Mouse (Mus musculus) frontal cortex, postnatal 36 days (tissue): ENCODE measurements around the gene Dnah1.

ENCODE experiments used
- DNase-seq, 2 experiments: peaks; one replicate each; pipeline ENCODE4 v3.0.0; 2022; ENCODE audit warnings: low spot score in 2 of 2

Gene Dnah1

GRCm38 (mm10) chr14:31323849-31324792, at the start of gene Dnah1:
Gene Dnah1 (minus strand): TSS chr14:31323896.
- DNase-seq, result no peak

GRCm38 (mm10) chr14:31369377-31369776, 45.7 kb upstream of the Dnah1 start:
- DNase-seq, result no peak

- DNase-seq, result no peak
These were observed 44.3 kb upstream of the Dnah1 start for GRCm38 (mm10) chr14:31367951-31368350.

- peak in 1 of 2 experiments; percentile 65 for DNase-seq
These were observed 41.7 kb upstream of the Dnah1 start for GRCm38 (mm10) chr14:31365350-31365749.

GRCm38 (mm10) chr14:31364589-31364988, 40.9 kb upstream of the Dnah1 start:
- no peak for DNase-seq

GRCm38 (mm10) chr14:31362236-31362635, 38.5 kb upstream of the Dnah1 start:
- no peak for DNase-seq

- no peak for DNase-seq
These were observed 21.7 kb upstream of the Dnah1 start for GRCm38 (mm10) chr14:31345367-31345766.

- no peak for DNase-seq
These were observed 19.5 kb upstream of the Dnah1 start for GRCm38 (mm10) chr14:31343241-31343640.

- DNase-seq, result no peak
These were observed 14.3 kb upstream of the Dnah1 start for GRCm38 (mm10) chr14:31337947-31338346.

- no peak for DNase-seq
These were observed 13.7 kb upstream of the Dnah1 start for GRCm38 (mm10) chr14:31337406-31337805.

- DNase-seq, result peak; percentile 96 to 98
These were observed 12.9 kb upstream of the Dnah1 start, which contains the start of gene Capn7 for GRCm38 (mm10) chr14:31336369-31337155. Gene Capn7 (plus strand): TSS chr14:31336638.

GRCm38 (mm10) chr14:31335765-31336164, 12.1 kb upstream of the Dnah1 start:
- DNase-seq, result peak in 1 of 2 experiments; percentile 10

GRCm38 (mm10) chr14:31330957-31331356, 7.3 kb upstream of the Dnah1 start:
- no peak for DNase-seq

- DNase-seq, result no peak
These were observed 6.0 kb upstream of the Dnah1 start for GRCm38 (mm10) chr14:31329741-31330140.

GRCm38 (mm10) chr14:31327681-31328080, 4.0 kb upstream of the Dnah1 start:
- DNase-seq, result no peak

- DNase-seq, result no peak
These were observed 3.5 kb upstream of the Dnah1 start for GRCm38 (mm10) chr14:31327196-31327595.

- DNase-seq, result no peak
These were observed 3.1 kb upstream of the Dnah1 start for GRCm38 (mm10) chr14:31326770-31327169.

- DNase-seq, result no peak
These were observed 1.9 kb upstream of the Dnah1 start for GRCm38 (mm10) chr14:31325551-31325950.

- DNase-seq, result no peak
These were observed 1.2 kb upstream of the Dnah1 start for GRCm38 (mm10) chr14:31324851-31325250.

- no peak for DNase-seq
These were observed 507 bp downstream of the Dnah1 start for GRCm38 (mm10) chr14:31323189-31323588.

- no peak for DNase-seq
These were observed 1.5 kb downstream of the Dnah1 start for GRCm38 (mm10) chr14:31322191-31322590.

GRCm38 (mm10) chr14:31321181-31321580, 2.5 kb downstream of the Dnah1 start:
- DNase-seq, result no peak
